Mouse (Mus musculus): Measurements from ENCODE around the gene Gm17175.
"Not testable (repeated sequence)": the region's sequence is repeated elsewhere in the genome, so short reads cannot be mapped to it uniquely, and the experiment has no call there.

The Gm17175 gene

GRCm38 (mm10) chr14:51573963-51574362 is at the start of gene Gm17175:
TSS of gene Gm17175 (minus strand) at chr14:51574063.
- DNase-seq = not testable (repeated sequence)

DNA sequence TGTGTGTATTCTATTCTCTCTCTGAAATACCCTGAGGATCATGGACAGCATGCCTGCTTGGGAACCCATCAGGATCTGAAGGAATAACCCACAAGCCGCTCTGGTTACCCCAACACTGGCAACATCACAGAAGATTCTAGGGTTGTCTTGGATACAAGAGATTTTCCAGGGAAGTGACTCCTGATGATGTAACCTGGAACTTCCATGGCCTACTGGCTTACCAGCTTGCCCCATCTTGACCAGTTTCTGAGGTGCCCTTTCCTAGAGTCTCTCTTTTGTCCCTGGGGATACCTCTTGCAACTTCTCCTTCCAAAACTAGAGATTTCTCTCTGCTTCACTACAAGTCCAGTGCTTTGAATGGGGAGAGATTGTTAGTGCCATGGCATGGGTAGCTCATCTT is 37.3 kb upstream of the Gm17175 start, which contains the start of gene Gm17078:
Gene Gm17078 (minus strand): TSS at position 101 of the 400 bp plus-strand sequence.
- DNase-seq = no peak

GRCm38 (mm10) chr14:51592039-51592438 is 18.2 kb upstream of the Gm17175 start, which contains the start of gene Gm17174:
TSS of gene Gm17174 (minus strand) at chr14:51592139.
- not testable (repeated sequence) for DNase-seq

GRCm38 (mm10) chr14:51552490-51552889 is 21.4 kb downstream of the Gm17175 start, which contains the start of gene Gm5622:
TSS of gene Gm5622 (plus strand) at chr14:51552790.
- no peak for DNase-seq
